Mouse (Mus musculus) lung, postnatal 0 days (tissue): ENCODE measurements at regions not wholly inside any gene's neighbourhood (a gene's known extent, or its start where the extent isn't known, plus 50 kb on each side); places are given as distances from the start of the nearest gene placed in this dataset.

ENCODE experiments used
- ATAC-seq: fragments of 200-750 bp; cut with Nextera tagmentation; 2 replicates; pipeline ENCODE4 v1.8.0; 2017; ENCODE audit warnings: moderate library complexity
- DNase-seq: peaks from one replicate; pipeline ENCODE4 v3.0.0-alpha.2; 2016; ENCODE audit warnings: low spot score
- H3K27ac ChIP-seq: fragments of 300-500 bp; sonication (generic); 2 replicates; pipeline ENCODE4 v1.5.1; 2014; ENCODE audit warnings: antibody characterized with exemption, mild to moderate bottlenecking, low read length, mixed read lengths
- H3K27me3 ChIP-seq: fragments of 300-500 bp; sonication (generic); replicated peaks from 2 replicates; pipeline ENCODE4 v1.6.1; 2014; ENCODE audit warnings: low read length, mixed read lengths; ENCODE audit not compliant: insufficient read depth
- H3K36me3 ChIP-seq: fragments of 300-500 bp; sonication (generic); 2 replicates; pipeline ENCODE4 v1.6.1; 2014; ENCODE audit warnings: low read length, mixed read lengths; ENCODE audit not compliant: insufficient read depth
- H3K4me1 ChIP-seq: fragments of 300-500 bp; sonication (generic); 2 replicates; pipeline ENCODE4 v1.6.1; 2014; ENCODE audit warnings: antibody characterized with exemption, low read depth, low read length, mixed read lengths; ENCODE audit not compliant: insufficient read depth
- H3K4me2 ChIP-seq: fragments of 300-500 bp; sonication (generic); replicated peaks from 2 replicates; pipeline ENCODE4 v1.6.1; 2014; ENCODE audit warnings: low read depth, mild to moderate bottlenecking, low read length, moderate library complexity, mixed read lengths
- H3K4me3 ChIP-seq: fragments of 300-500 bp; sonication (generic); 2 replicates; pipeline ENCODE4 v1.5.1; 2014; ENCODE audit warnings: low read depth, low read length
- H3K9ac ChIP-seq: fragments of 300-500 bp; sonication (generic); replicated peaks from 2 replicates; pipeline ENCODE4 v1.6.1; 2014; ENCODE audit warnings: low read depth, mild to moderate bottlenecking
- H3K9me3 ChIP-seq: fragments of 300-500 bp; sonication (generic); 2 replicates; pipeline ENCODE4 v1.6.1; 2016; ENCODE audit warnings: low read length, mixed read lengths
- CTCF ChIP-seq: IDR thresholded peaks from 2 replicates; pipeline ENCODE4 v1.5.1; 2016; ENCODE audit warnings: antibody characterized with exemption, mild to moderate bottlenecking
- EP300 ChIP-seq: IDR thresholded peaks from 2 replicates; pipeline ENCODE4 v1.6.1; 2016; ENCODE audit warnings: antibody characterized with exemption, mild to moderate bottlenecking, control low read depth
- WGBS: fragments of 180-500 bp; shearing (Covaris S2); extraction: QIAGEN DNeasy Blood & Tissue Kit; methylation state at CpG from one replicate; pipeline ENCODE4 v1.1.7; 2014; 5-methylcytosine and 5-hydroxymethylcytosine counted together

- H3K4me3 ChIP-seq = no peak overlapping the region
- no peak overlapping the region for H3K27ac ChIP-seq
- no peaks in the 10 kb centered on the region for H3K27me3 ChIP-seq
- peak; percentile 25 for DNase-seq
- WGBS = 45% methylated on average over 10 of the region's 10 CpGs
- no peak for ATAC-seq
- H3K9ac ChIP-seq = no peak overlapping the region
- no peaks in the 10 kb centered on the region for H3K36me3 ChIP-seq
- no peak for TF ChIP-seq EP300
- no peak for TF ChIP-seq CTCF
- no peaks in the 10 kb centered on the region for H3K9me3 ChIP-seq
- no peak overlapping the region for H3K4me2 ChIP-seq
- H3K4me1 ChIP-seq = no peaks in the 10 kb centered on the region
Observed at GRCm38 (mm10) chr12:98106789-98107684, 152.2 kb downstream of the Galc start.

- TF ChIP-seq EP300 = no peak
- no peak for TF ChIP-seq CTCF
- WGBS = 34% methylated on average over 3 of the region's 3 CpGs
- H3K36me3 ChIP-seq = no peaks in the 10 kb centered on the region
- H3K9ac ChIP-seq = no peak overlapping the region
- DNase-seq (no peak), ATAC-seq (no peak)
- no peak overlapping the region for H3K4me2 ChIP-seq
- H3K27me3 ChIP-seq = no peaks in the 10 kb centered on the region
- H3K9me3 ChIP-seq = no peaks in the 10 kb centered on the region
- H3K27ac ChIP-seq = no peak overlapping the region
- no peaks in the 10 kb centered on the region for H3K4me1 ChIP-seq
- no peak overlapping the region for H3K4me3 ChIP-seq
Observed at GRCm38 (mm10) chr12:98106151-98106788, 153.0 kb downstream of the Galc start.

DNA sequence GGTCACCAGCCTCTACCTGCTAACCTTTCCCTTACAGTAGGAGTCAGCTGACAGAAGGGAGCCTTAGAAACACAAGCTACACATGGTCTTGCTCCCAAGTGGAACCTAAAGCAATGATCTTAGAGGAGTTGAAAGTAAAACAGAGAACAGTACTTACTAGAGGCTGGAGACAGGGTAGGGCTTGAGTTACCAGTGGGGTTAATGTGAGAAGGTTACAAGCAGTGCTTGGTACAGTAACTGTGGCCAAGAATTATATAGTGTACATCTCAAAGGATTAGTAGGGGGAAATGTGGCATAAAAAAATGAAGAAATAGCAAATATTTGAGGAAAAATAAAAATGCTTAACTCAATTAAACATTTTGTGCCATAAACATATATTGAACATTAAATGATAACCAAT, 153.5 kb downstream of the Galc start:
- H3K36me3 ChIP-seq = no peaks in the 10 kb centered on the region
- no peaks in the 10 kb centered on the region for H3K4me1 ChIP-seq
- TF ChIP-seq CTCF (no peak), EP300 (no peak)
- no peak overlapping the region for H3K4me3 ChIP-seq
- H3K4me2 ChIP-seq = no peak overlapping the region
- H3K9ac ChIP-seq = no peak overlapping the region
- H3K9me3 ChIP-seq = no peaks in the 10 kb centered on the region
- DNase-seq (no peak), ATAC-seq (no peak)
- no peak overlapping the region for H3K27ac ChIP-seq
- no peaks in the 10 kb centered on the region for H3K27me3 ChIP-seq

DNA sequence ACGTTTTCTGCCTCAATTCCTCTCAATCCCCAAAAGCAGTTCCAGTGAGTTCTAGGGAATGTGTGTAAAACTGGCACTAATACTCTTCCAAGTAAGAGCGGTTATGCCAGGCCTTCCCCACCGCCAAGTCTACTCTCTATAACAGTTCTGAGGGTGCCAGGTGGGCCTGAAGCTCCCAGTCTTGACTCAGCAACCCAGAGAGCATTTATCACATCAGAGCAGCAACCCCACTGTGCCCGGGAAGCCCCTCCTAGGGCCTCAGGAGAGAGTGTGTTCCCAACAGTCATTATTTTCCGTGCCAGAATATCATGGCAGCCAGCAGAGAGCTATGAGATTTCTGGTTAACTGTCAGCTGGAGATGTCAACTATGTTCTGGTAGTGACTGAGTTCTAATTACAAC, 169.1 kb downstream of the Galc start:
- ATAC-seq (no peak), DNase-seq (no peak)
- Histone ChIP-seq H3K36me3 (no peaks in the 10 kb centered on the region), H3K27me3 (no peaks in the 10 kb centered on the region), H3K27ac (no peak overlapping the region), H3K4me2 (no peak overlapping the region), H3K9me3 (no peaks in the 10 kb centered on the region), H3K4me3 (no peak overlapping the region), H3K9ac (no peak overlapping the region), H3K4me1 (no peaks in the 10 kb centered on the region)
- TF ChIP-seq CTCF = no peak
- TF ChIP-seq EP300 = no peak
- 62% methylated on average over 5 of the region's 5 CpGs for WGBS

GRCm38 (mm10) chr12:98078351-98078750, 180.9 kb downstream of the Galc start:
- Histone ChIP-seq H3K4me1 (no peaks in the 10 kb centered on the region), H3K9me3 (no peaks in the 10 kb centered on the region), H3K4me2 (no peak overlapping the region), H3K4me3 (no peak overlapping the region), H3K36me3 (no peaks in the 10 kb centered on the region), H3K27me3 (no peaks in the 10 kb centered on the region), H3K27ac (no peak overlapping the region), H3K9ac (no peak overlapping the region)
- TF ChIP-seq CTCF (no peak), EP300 (no peak)
- WGBS = 88% methylated on average over 1 of the region's 1 CpGs
- ATAC-seq = no peak
- DNase-seq = no peak

DNA sequence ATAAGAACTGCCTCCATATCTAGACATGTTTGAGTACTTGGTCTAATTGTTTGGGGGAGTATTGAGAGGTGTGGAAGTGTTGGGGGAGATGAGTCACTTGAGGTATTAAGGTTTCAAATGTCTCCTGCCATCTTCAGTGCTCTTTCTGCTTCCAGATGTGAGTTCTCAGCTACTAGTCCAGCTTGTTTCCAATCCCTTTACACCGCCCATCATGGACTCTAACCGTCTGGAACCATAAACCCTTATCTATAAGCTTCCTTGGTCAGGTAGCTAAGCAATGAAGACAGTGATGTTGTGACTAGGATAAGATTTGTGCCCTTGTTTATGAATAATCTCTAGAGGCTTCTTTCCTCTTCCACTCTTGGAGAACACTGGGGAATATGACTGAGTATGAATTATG, 183.7 kb downstream of the Galc start:
- H3K9ac ChIP-seq = no peak overlapping the region
- TF ChIP-seq CTCF (no peak), EP300 (no peak)
- no peak overlapping the region for H3K4me3 ChIP-seq
- DNase-seq = no peak
- H3K9me3 ChIP-seq = no peaks in the 10 kb centered on the region
- 77% methylated on average over 2 of the region's 2 CpGs for whole genome bisulfite sequencing
- H3K27ac ChIP-seq = no peak overlapping the region
- no peaks in the 10 kb centered on the region for H3K27me3 ChIP-seq
- no peak overlapping the region for H3K4me2 ChIP-seq
- no peaks in the 10 kb centered on the region for H3K4me1 ChIP-seq
- H3K36me3 ChIP-seq = no peaks in the 10 kb centered on the region
- no peak for ATAC-seq
